Mouse (Mus musculus) limb, embryonic 12.5 days (tissue): ENCODE data around the gene Relb. TPM values are rescaled to one million over a fixed set of nuclear protein-coding genes. Genes with fewer than 3 reads are reported as not detected.

Source experiments
- ATAC-seq: fragments of 200-750 bp; cut with Nextera tagmentation; 2 replicates; pipeline ENCODE4 v1.8.0; 2017; ENCODE audit warnings: low read depth, moderate TSS enrichment; ENCODE audit not compliant: insufficient number of reproducible peaks, insufficient read depth, low FRiP score, low TSS enrichment
- H3K27ac ChIP-seq: fragments of 300-500 bp; sonication (generic); 2 replicates; pipeline ENCODE4 v1.5.1; 2016; ENCODE audit warnings: mild to moderate bottlenecking, moderate library complexity
- H3K27me3 ChIP-seq: fragments of 300-500 bp; sonication (generic); 2 replicates; pipeline ENCODE4 v1.6.1; 2016; ENCODE audit warnings: mild to moderate bottlenecking, moderate library complexity
- H3K36me3 ChIP-seq: fragments of 300-500 bp; sonication (generic); 2 replicates; pipeline ENCODE4 v1.6.1; 2016; ENCODE audit warnings: mild to moderate bottlenecking, moderate library complexity
- H3K4me1 ChIP-seq: fragments of 300-500 bp; sonication (generic); replicated peaks from 2 replicates; pipeline ENCODE4 v1.6.1; 2016
- H3K4me2 ChIP-seq: fragments of 300-500 bp; sonication (generic); 2 replicates; pipeline ENCODE4 v1.6.1; 2016; ENCODE audit warnings: mild to moderate bottlenecking, moderate library complexity
- H3K4me3 ChIP-seq: fragments of 300-500 bp; sonication (generic); replicated peaks from 2 replicates; pipeline ENCODE4 v1.5.1; 2016; ENCODE audit warnings: mild to moderate bottlenecking
- H3K9ac ChIP-seq: fragments of 300-500 bp; sonication (generic); replicated peaks from 2 replicates; pipeline ENCODE4 v1.6.1; 2016; ENCODE audit warnings: mild to moderate bottlenecking, moderate library complexity
- H3K9me3 ChIP-seq: fragments of 300-500 bp; sonication (generic); 2 replicates; pipeline ENCODE4 v1.6.1; 2016; ENCODE audit warnings: mild to moderate bottlenecking, moderate library complexity
- WGBS: fragments of 180-500 bp; shearing (Covaris S2); methylation state at CpG from one replicate; pipeline ENCODE4 v1.1.7; 2016; 5-methylcytosine and 5-hydroxymethylcytosine counted together
- polyA plus RNA-seq: library from polyadenylated mRNA; unstranded; fragments of >200 nt; fragmentation: Nextera tagmentation; extraction: Ambion mirVana; gene quantifications from 2 replicates; pipeline ENCODE4 v1.2.1, GENCODE M21; 2016

Gene Relb
- polyA plus RNA-seq, 1 experiment from 2014 or later, result 7.3 TPM

GRCm38 (mm10) chr7:19562643-19563410 lies 66.4 kb downstream of the Relb start, which contains the start of gene Ppp1r37:
TSS of gene Ppp1r37 (minus strand) at chr7:19563076.
- peak within 1 kb of the TSS; percentile 91 for H3K4me2 ChIP-seq
- no peak for ATAC-seq
- H3K9ac ChIP-seq, result peak within 1 kb of the TSS; percentile 96
- peak within 1 kb of the TSS; percentile 89 for H3K27ac ChIP-seq
- H3K4me3 ChIP-seq, result peak within 1 kb of the TSS; percentile 99
- peaks cover 44% of the 10 kb centered on the region for H3K36me3 ChIP-seq
- peaks cover 9% of the 10 kb centered on the region; the same call in 1 of the 2 replicates for H3K9me3 ChIP-seq
- WGBS, result 2% methylated on average over 19 of the region's 19 CpGs
- no peaks in the 10 kb centered on the region for H3K27me3 ChIP-seq
- peaks cover 38% of the 10 kb centered on the region for H3K4me1 ChIP-seq

GRCm38 (mm10) chr7:19561765-19562642 lies 67.2 kb downstream of the Relb start:
- no peaks in the 10 kb centered on the region for H3K27me3 ChIP-seq
- H3K36me3 ChIP-seq, result peaks cover 48% of the 10 kb centered on the region
- peaks cover 38% of the 10 kb centered on the region for H3K4me1 ChIP-seq
- H3K9ac ChIP-seq, result peak overlapping the region; percentile 96
- peak overlapping the region; percentile 89 for H3K27ac ChIP-seq
- peak overlapping the region; percentile 91 for H3K4me2 ChIP-seq
- H3K9me3 ChIP-seq, result peaks cover 9% of the 10 kb centered on the region; the same call in 1 of the 2 replicates
- H3K4me3 ChIP-seq, result peak overlapping the region; percentile 99
- WGBS, result under 1% methylated on average over 100 of the region's 102 CpGs
- peak; percentile 72 for ATAC-seq

- peak overlapping the region; percentile 96 for H3K9ac ChIP-seq
- H3K9me3 ChIP-seq, result peaks cover 9% of the 10 kb centered on the region; the same call in 1 of the 2 replicates
- H3K27ac ChIP-seq, result peak overlapping the region; percentile 89
- under 1% methylated on average over 11 of the region's 11 CpGs for WGBS
- peaks cover 38% of the 10 kb centered on the region for H3K4me1 ChIP-seq
- no peak for ATAC-seq
- H3K36me3 ChIP-seq, result peaks cover 49% of the 10 kb centered on the region
- H3K27me3 ChIP-seq, result no peaks in the 10 kb centered on the region
- peak overlapping the region; percentile 91 for H3K4me2 ChIP-seq
- peak overlapping the region; percentile 99 for H3K4me3 ChIP-seq
These were observed 67.8 kb downstream of the Relb start for GRCm38 (mm10) chr7:19561431-19561764.

GRCm38 (mm10) chr7:19560491-19561260 lies 68.6 kb downstream of the Relb start:
- Histone ChIP-seq H3K9ac (peak overlapping the region; percentile 96), H3K4me2 (peak overlapping the region; percentile 91), H3K27ac (peak overlapping the region; percentile 89; the same call in 1 of the 2 replicates), H3K9me3 (peaks cover 9% of the 10 kb centered on the region; the same call in 1 of the 2 replicates), H3K4me1 (peaks cover 38% of the 10 kb centered on the region), H3K36me3 (peaks cover 51% of the 10 kb centered on the region), H3K4me3 (peak overlapping the region; percentile 99), H3K27me3 (no peaks in the 10 kb centered on the region)
- no peak for ATAC-seq
- WGBS, result 26% methylated on average over 11 of the region's 11 CpGs

- 50% methylated on average over 2 of the region's 2 CpGs for WGBS
- H3K9ac ChIP-seq, result 0 out of 2 replicates have a peak overlapping the region, but pooled peaks have one; percentile 18
- H3K4me1 ChIP-seq, result peaks cover 38% of the 10 kb centered on the region
- no peak for ATAC-seq
- H3K27me3 ChIP-seq, result no peaks in the 10 kb centered on the region
- peaks cover 48% of the 10 kb centered on the region for H3K36me3 ChIP-seq
- H3K4me2 ChIP-seq, result peak overlapping the region; percentile 91; the same call in 1 of the 2 replicates
- no peak overlapping the region for H3K27ac ChIP-seq
- 0 out of 2 replicates have a peak overlapping the region, but pooled peaks have one; percentile 7 for H3K4me3 ChIP-seq
- no peaks in the 10 kb centered on the region for H3K9me3 ChIP-seq
These were observed 70.3 kb downstream of the Relb start for GRCm38 (mm10) chr7:19558965-19559364.

- Histone ChIP-seq H3K9me3 (no peaks in the 10 kb centered on the region), H3K27me3 (no peaks in the 10 kb centered on the region), H3K9ac (0 out of 2 replicates have a peak overlapping the region, but pooled peaks have one; percentile 18), H3K4me2 (no peak overlapping the region; the same call in 1 of the 2 replicates), H3K4me3 (no peak overlapping the region), H3K36me3 (peaks cover 49% of the 10 kb centered on the region), H3K4me1 (peaks cover 32% of the 10 kb centered on the region), H3K27ac (no peak overlapping the region)
- ATAC-seq, result no peak
- whole genome bisulfite sequencing, result 91% methylated on average over 6 of the region's 6 CpGs
These were observed 71.0 kb downstream of the Relb start for GRCm38 (mm10) chr7:19557982-19558900.

- 96% methylated on average over 2 of the region's 2 CpGs for WGBS
- Histone ChIP-seq H3K4me2 (no peak overlapping the region), H3K4me1 (peaks cover 33% of the 10 kb centered on the region), H3K9ac (no peak overlapping the region), H3K27me3 (no peaks in the 10 kb centered on the region), H3K36me3 (peaks cover 61% of the 10 kb centered on the region), H3K4me3 (no peak overlapping the region), H3K27ac (no peak overlapping the region), H3K9me3 (no peaks in the 10 kb centered on the region)
- no peak for ATAC-seq
These were observed 72.2 kb downstream of the Relb start for GRCm38 (mm10) chr7:19557086-19557485.

Other genes starting within 250 kb of the Relb start
- gene Ercc2, start 247.4 kb downstream of the Relb start, polyA plus RNA-seq, result 22.9 and 23.8 TPM in 2 replicates
- 6.7 and 7.8 TPM in 2 replicates for gene Klc3, start 225.3 kb downstream of the Relb start, polyA plus RNA-seq
- gene Ckm, start 224.7 kb downstream of the Relb start, polyA plus RNA-seq, result 0.25 and 0.42 TPM in 2 replicates
- 13.5 and 13.6 TPM in 2 replicates for gene Mark4, start 170.6 kb downstream of the Relb start, polyA plus RNA-seq
- gene Exoc3l2, start 166.1 kb downstream of the Relb start, polyA plus RNA-seq, result 1.5 and 1.8 TPM in 2 replicates
- gene Bloc1s3, start 121.1 kb downstream of the Relb start, polyA plus RNA-seq, result 3.6 and 4.1 TPM in 2 replicates
- gene Trappc6a, start 121.0 kb downstream of the Relb start, polyA plus RNA-seq, result 79.4 and 80.0 TPM in 2 replicates
- 0.14 TPM in 1 of 2 replicates, not detected in the other for gene Nkpd1, start 111.6 kb downstream of the Relb start, polyA plus RNA-seq
- 33.2 and 39.7 TPM in 2 replicates for gene Ppp1r37, start 66.4 kb downstream of the Relb start, polyA plus RNA-seq
- 0.38 and 0.61 TPM in 2 replicates for gene Zfp296, start 52.2 kb downstream of the Relb start, polyA plus RNA-seq
- 167 and 170 TPM in 2 replicates for gene Gemin7, start 51.8 kb downstream of the Relb start, polyA plus RNA-seq
- gene Clasrp, start 25.0 kb downstream of the Relb start, polyA plus RNA-seq, result 77.4 and 78.4 TPM in 2 replicates
- gene Clptm1, start 35.6 kb upstream of the Relb start, polyA plus RNA-seq, result 92.6 and 94.2 TPM in 2 replicates
- 0.97 TPM in 1 of 2 replicates, not detected in the other for gene Apoc2, start 48.5 kb upstream of the Relb start, polyA plus RNA-seq
- gene Gm44805, start 52.0 kb upstream of the Relb start, polyA plus RNA-seq, result not detected in 2 replicates
- gene Apoc4, start 52.0 kb upstream of the Relb start, polyA plus RNA-seq, result not detected in 2 replicates
- gene Apoc1, start 63.2 kb upstream of the Relb start, polyA plus RNA-seq, result 4.6 and 7.0 TPM in 2 replicates
- 114 and 131 TPM in 2 replicates for gene Apoe, start 69.8 kb upstream of the Relb start, polyA plus RNA-seq
- gene Tomm40, start 86.0 kb upstream of the Relb start, polyA plus RNA-seq, result 166 and 174 TPM in 2 replicates
- 65.0 and 74.9 TPM in 2 replicates for gene Nectin2, start 121.0 kb upstream of the Relb start, polyA plus RNA-seq
- 59.7 and 63.3 TPM in 2 replicates for gene Bcam, start 141.6 kb upstream of the Relb start, polyA plus RNA-seq
- gene Cblc, start 167.4 kb upstream of the Relb start, polyA plus RNA-seq, result 2.8 and 3.1 TPM in 2 replicates
- 0.54 and 0.82 TPM in 2 replicates for gene Bcl3, start 193.3 kb upstream of the Relb start, polyA plus RNA-seq
- gene Gm19345, start 222.6 kb upstream of the Relb start, polyA plus RNA-seq, result 0.43 TPM in 1 of 2 replicates, not detected in the other
- not detected in 2 replicates for gene Ceacam16, start 231.9 kb upstream of the Relb start, polyA plus RNA-seq